Mouse (Mus musculus) adrenal gland, adult 18-20 months (tissue): ENCODE measurements around the gene Gphb5. TPM values are rescaled to one million over a fixed set of nuclear protein-coding genes. Genes with fewer than 3 reads are reported as not detected.
A peak's percentile ranks its signal among the peaks of the same experiment; 100 is the strongest.

ENCODE experiments used
- DNase-seq, 2 experiments: peaks; one replicate each; pipeline ENCODE4 v3.0.0; 2021 to 2022; ENCODE audit warnings: low spot score in 2 of 2
- total RNA-seq, 2 experiments: library from RNA; stranded (reverse); gene quantifications; 1 replicate in 1 of 2; 2 replicates in 1 of 2; pipeline ENCODE4 v1.2.3; 2021

The Gphb5 gene
- total RNA-seq, 2 experiments from 2014 or later, result not detected

- DNase-seq, result no peak
Measured at GRCm38 (mm10) chr12:75394011-75394773, 22.4 kb downstream of the Gphb5 start.

GRCm38 (mm10) chr12:75391526-75391925 lies 25.1 kb downstream of the Gphb5 start:
- DNase-seq, result no peak

GRCm38 (mm10) chr12:75389308-75390135 lies 27.1 kb downstream of the Gphb5 start:
- peak in 1 of 2 experiments; percentile 26 for DNase-seq

GRCm38 (mm10) chr12:75388521-75388920 lies 28.1 kb downstream of the Gphb5 start:
- no peak for DNase-seq

DNA sequence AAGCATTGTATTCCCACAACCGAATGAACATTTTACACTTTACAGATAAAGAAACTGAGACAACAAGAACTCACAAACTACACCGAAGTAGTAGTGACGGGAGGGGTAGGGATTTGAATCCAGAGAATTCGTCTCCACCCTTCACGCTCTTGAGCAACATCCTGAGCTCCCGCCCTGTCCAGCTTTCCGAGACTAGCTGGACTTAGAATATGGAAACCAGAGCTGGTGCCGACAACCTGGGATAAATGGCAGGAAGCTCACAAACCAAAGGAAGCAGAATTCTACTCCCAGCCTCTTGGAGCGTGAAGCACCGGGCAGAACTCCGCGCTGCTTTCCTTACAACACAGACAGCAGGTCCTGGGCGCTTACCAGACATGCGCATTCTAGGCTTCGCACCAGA lies 28.7 kb downstream of the Gphb5 start:
- DNase-seq, result no peak

DNA sequence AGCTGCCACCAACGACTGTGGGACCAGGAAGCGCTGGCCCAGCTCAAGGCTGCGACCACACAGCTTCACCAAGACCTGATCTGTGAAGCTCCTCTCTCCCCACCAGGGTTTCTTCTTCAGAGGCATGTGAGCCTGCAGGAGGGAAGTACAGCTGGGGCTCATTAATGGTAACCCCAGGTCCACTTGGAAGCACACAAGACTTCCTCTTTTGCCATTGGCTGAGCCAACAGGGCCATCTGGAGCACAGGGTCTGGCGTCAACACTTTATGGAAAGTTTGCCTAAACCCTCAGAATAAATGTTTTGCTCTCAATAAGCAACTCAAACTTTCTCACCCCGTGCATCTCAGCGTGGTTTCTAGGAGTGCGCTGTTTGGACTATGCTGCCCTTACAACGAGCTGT lies 29.4 kb downstream of the Gphb5 start:
- DNase-seq, result no peak

DNA sequence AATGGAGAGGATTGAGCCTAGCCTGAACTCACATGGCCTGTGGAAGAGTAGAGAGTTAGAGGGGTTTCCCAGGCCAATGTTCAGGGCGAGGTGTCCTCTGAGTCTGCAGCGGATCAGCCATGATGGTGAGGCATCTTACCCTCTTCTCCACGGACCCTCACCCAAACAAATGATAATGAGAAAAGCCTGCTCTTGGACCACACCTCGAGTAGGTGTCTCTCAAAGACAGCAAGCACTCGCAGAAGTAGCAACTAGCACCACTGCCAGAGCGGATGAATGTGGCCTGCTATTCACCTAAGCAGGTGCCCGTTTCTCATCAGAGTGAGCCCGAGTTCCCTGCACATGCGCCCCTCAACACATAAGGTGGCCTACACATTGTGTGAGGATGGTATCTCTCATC lies 29.9 kb downstream of the Gphb5 start:
- DNase-seq, result peak in 1 of 2 experiments; percentile 11

DNA sequence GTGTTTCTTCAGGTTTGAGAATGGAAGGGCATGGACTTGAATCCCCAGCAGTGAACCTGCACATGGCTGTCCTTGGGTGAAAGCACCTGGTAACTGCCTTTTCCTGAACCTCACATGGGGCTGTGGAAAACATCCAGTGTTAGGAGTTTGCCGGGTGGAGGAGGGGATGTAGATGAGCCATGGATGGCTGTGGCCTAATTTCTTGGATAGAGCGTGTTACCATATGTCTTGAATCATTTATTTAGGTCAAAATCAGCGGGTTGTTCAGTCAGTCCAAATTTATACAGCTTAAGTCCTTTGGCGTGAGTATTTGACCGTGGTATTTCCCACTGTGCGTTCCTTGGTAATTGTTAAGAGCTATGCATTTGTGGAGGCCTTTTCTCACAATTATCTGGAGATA lies 40.5 kb downstream of the Gphb5 start:
- DNase-seq, result no peak

DNA sequence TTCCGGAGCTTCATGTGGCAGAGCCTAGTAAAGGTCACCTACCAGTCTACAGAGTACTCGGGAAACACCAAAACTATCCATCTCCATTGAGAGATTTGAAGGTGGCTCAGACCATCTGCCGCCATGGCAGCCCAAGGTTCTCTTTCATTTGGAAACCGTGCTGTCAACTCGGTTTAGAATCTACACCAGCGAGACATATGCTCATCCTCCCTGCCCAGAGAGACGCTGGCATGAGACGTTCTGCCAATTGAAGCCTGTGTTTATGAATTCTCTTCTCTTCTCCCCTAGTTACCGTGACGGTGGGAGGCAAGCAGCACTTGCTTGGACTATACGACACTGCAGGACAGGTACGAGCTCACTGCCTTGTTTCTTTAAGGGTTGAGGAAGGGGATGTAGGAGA lies 41.5 kb downstream of the Gphb5 start:
- no peak for DNase-seq

DNA sequence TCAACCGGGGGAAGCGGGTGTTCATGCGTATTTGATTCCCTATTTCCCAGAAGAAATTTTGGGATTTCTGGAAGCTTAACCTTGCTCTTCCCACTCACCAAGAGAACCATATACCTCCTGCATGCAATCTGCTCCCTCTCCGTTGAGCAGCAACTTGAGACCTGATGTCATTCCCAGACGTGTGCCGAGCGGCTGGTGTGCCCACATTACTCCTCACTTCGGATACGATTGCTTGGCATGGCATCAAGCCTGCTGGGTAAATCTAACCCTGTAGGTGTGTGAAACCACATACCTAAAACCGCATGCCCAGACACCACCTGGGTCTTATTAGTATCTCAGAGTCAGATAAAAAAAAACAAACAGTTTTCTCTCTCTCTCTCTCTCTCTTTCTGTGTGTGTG lies 42.1 kb downstream of the Gphb5 start:
- DNase-seq, result no peak

DNA sequence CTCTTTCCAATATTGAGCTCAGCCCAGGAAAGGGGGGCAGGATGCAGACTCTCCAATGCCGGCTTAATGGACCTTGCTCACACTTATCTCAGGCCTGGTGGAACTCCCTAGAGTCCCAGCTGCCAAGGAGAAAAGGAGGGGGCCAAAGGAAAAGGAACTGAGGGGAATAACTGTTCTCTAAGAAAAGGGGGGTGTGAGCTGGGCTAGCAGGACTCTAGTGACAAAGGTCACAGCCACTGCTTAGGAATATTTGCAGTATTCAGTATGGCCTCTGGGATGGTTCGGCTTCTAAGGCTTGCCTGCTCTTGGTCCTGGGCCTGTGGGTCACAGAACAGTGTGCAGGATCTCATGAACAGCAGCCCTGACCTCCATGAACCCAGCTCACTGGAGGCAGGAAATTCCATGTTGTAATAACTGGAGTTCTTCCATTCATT lies 47.1 kb downstream of the Gphb5 start:
- DNase-seq, result no peak

DNA sequence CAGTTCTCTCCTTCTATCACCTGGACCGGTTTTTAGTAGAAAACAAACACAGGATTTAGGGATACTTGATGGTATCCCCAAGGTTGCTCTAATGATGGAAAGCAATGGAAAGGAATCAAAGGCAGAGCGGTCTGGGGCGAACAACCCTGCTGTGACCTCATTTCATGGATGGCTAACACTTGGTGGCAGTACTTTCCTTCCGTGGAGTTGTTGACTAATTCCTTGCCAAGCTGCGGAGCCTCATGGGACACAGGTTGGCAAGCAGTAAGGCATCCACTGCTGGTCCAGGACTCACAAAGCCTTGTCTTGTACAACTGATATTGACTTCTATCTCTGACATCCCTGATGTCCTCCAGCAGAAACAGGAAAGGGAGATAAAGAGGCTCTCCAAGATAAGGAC lies 48.1 kb downstream of the Gphb5 start:
- no peak for DNase-seq

DNA sequence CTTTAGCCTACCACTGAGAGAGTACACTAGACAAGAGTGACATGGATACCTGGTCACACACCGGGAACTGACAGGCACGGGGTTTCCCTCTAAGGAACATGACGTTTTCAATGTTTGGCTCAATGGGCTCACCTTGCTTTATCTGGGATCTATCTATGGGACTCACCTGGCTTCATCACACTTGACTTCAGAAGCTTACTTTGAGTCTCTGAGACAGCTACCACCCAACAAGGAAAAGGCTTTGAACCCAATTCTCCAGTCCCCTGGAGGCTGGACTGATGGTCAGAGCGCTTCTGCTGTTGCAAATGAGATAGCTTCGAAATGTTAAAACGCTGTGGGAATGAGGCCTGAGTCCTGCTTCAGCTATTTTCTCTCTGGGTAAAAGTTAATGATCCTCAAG lies 49.2 kb downstream of the Gphb5 start:
- DNase-seq, result no peak

GRCm38 (mm10) chr12:75365621-75366124 lies 50.9 kb downstream of the Gphb5 start:
- DNase-seq, result no peak

DNA sequence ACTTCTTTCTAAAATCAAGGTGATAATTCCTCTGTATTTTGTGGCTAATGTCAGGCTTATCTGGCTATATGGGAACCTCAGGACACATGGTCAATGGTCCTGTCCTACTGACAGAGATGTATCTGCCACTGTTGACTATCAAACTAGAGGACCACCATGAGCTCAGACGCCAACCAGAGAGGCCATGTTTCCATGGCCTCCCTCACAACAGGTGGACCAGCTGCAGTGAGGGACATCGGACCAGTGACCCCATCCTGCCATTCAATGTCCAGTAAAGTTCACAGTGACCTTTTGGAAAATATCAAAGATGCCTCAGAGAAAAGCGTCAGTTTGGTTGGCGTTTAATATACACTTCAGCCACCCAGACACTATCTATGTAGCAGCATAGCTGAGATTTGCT lies 52.2 kb downstream of the Gphb5 start:
- no peak for DNase-seq

- no peak for DNase-seq
Measured at GRCm38 (mm10) chr12:75362456-75362855, 54.1 kb downstream of the Gphb5 start.

Other genes starting within 250 kb of the Gphb5 start
- gene Kcnh5, start 239.4 kb downstream of the Gphb5 start, total RNA-seq, result under 1 TPM; 0.10 to 0.13 TPM
- 10 to 100 TPM; 12.1 to 19.9 TPM for gene Rhoj, start 108.5 kb downstream of the Gphb5 start, total RNA-seq
- gene Ppp2r5e, start 179.5 kb upstream of the Gphb5 start, total RNA-seq, result 10 to 100 TPM; 41.7 to 54.9 TPM